Mouse (Mus musculus) cerebellum, postnatal 4 days (tissue): Measurements from ENCODE around the gene Ccdc146.
A peak's percentile ranks its signal among the peaks of the same experiment; 100 is the strongest.

Experiments
- DNase-seq, 2 experiments: peaks; one replicate each; pipeline ENCODE4 v3.0.0; 2022; ENCODE audit warnings: low spot score in 2 of 2, mixed read lengths in 1 of 2

The Ccdc146 gene

GRCm38 (mm10) chr5:21424614-21425602, at the start of gene Ccdc146, which contains the start of gene Fam185a:
Gene Ccdc146, minus strand, starts transcription at chr5:21424677.
Gene Fam185a, plus strand, starts transcription at chr5:21424958.
- DNase-seq: peak; percentile 69 to 91

GRCm38 (mm10) chr5:21468100-21468499, 43.6 kb upstream of the Ccdc146 start:
- no peak for DNase-seq

DNA sequence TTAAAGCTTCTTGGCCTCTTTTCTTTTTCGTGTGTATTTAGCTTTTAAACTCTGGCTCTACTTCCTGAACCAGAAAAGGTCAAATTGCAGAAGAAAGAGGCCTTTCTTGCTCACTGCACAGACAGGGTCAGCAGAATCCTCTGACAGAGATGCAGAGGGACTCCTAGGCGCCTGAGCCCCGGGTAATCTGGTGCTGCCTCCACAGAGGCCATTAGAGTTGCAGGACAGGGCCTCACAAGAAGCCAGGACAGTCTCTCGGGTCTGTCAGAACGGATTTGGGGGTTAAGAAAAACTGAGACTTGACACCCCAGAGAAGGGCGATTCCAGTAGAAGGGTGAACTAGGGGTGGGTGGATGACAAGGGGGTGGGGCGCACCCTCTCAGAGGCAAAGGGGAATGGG, 42.9 kb upstream of the Ccdc146 start:
- DNase-seq: no peak

DNA sequence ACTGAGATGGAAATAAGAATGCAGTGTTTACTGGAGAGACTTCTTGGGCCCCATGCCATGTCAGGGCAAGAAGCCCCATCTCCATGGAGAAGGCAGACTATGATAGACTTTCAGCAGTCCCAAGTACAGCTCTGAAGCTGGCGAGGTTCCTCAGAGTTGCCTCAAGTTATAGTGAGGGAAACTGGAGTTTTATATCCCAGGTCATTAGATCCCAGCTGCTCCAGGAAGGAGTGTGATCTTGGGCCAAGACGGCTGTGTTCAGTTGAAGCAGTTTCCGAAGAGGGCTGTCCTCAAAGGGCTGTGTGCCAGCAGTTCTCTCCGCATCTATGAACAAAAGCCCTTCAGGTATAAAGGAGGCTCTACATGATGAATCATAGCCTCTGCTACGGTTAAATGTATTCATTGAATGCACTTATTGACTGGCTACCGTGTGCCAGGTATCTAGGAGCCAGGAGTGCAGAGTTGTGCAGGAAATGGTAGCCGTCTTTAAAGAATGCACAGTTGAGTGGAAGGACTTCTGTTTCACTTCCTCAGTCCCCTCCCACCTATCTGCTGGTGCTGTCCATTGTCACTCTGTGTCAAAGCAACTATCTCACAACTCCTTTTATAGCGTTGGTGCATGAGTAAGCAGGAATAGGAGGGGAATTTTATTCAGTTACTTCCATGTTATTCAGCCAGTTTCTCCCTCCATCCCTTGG, 16.5 kb upstream of the Ccdc146 start:
- no peak for DNase-seq

DNA sequence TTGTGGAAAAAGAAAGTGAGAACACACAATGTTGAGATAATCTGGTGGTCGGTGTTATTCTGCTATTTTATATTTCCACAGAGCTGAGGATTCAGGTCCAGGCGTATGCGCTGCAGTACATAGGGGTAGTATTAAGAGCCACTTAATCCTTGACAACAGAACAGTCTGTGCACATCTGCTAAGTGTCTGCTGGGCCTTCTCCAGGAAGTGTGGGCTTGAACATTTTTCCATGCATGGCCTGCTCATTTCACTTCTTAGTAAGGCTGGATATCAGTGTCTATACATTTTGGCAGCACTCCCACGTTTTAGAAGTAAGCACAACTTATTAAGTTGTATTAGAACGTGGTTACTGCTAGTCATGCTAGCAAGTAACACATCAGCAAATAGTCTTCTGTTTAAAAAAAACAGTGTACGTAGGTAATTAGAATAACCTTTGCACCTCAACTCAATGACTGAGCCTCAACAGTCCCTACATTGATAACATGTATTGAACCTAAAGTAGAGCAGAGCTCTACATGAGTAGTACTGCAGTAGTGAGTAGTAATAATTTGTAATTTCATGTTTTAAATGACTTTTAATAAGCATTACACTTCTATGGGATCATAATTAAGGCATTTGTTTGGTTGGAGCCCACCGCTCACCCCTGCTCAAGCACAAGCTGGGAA, 15.1 kb upstream of the Ccdc146 start:
- DNase-seq: no peak

DNA sequence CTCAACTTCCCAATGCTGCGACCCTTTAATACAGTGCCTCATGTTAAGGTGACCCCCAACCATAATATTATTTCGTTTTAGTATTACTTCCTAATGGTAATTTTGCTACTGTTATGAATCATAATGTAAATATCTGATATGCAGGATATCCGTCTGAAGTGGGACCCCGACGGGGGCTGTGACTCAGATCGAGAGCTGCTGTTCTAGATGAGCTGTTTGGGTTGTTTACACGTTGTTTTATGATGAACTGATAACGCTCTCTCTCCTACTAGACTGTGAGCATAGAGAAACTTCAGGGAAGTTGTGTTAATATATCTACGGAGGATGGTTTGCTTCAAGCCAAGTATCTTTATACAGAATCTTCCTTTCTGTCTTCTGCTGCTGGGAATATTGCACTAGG, 14.0 kb upstream of the Ccdc146 start:
- no peak for DNase-seq

DNA sequence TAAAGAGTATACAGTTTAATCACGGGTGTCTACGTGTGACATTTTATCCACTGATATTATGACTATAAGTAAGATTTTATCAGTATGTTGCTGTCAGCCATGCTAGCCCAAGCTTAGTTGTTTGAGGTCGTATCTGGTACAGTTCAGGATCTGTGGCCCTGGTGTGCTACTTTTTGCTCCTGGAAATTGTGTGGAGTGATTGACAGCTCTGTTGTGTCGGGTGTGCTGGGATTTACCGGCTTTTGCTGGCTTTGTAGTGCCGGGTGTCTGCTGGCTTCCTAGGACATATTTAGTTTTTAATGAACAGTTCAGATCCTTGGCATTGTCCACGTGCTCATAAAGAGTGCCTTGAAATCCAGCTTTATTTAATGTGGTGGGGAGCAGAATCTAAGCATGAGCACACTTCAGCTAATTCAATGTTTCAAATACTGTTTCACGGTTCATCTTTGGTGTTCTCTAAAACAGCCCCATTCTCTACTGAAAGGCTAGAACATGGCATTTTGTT, 12.0 kb upstream of the Ccdc146 start:
- DNase-seq: no peak

DNA sequence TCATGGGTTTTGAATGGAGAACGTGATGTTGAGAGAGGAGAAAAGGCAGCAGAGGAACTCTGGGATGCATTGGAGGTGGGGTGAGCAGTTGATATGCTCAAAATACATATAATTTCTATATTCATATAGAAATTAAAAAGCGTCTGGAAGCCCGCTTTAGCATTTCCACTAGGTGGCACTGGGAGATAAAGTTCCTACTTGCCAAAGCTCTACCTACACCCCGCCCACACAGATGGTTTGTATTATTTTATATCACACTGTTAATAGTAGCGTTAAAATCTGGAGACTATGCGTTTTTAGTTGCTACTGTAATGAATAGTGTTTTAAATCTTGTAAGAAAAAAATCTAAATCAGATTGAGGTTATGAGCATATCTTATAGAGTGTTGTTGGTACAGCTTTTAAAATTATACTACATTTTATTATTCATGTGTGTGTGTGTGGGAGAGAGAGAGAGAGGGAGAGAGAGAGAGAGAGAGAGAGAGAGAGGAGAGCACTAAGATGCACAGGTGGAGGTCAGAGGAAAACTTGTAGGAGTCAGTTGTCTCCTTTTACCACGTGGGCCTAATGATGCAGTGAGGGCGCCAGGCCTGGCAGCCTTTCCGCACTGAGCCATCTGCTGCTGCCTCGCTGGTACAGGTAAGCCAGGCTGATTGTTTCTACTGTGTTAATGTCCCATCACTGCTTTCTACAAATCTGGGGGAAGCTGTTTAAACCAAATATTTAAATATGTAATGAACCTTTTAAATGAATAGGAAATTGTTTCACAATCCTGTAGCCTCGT, 9.9 kb upstream of the Ccdc146 start:
- peak in 1 of 2 experiments; percentile 14 for DNase-seq

DNA sequence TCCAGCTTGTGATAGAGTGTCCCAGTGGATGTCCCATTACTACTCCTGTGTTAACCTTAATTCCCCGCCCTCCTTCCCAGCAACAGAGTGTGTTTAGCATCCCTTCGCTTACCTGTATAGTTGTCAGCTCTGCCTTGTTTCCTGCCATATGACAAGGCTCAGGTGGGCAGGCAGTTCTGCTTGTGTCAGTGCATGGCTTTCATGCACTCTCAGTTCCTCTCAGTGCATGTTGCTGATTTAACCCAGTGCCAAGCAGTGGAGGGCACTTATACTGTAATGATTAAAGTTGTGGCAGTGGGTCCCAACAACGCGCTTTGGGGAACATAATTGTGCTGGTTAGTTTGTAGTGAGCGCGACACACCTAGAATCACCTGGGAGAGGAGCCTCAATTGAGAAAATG, 2.2 kb upstream of the Ccdc146 start:
- DNase-seq: no peak

- no peak for DNase-seq
These were observed 3.9 kb downstream of the Ccdc146 start for GRCm38 (mm10) chr5:21420609-21421008.

DNA sequence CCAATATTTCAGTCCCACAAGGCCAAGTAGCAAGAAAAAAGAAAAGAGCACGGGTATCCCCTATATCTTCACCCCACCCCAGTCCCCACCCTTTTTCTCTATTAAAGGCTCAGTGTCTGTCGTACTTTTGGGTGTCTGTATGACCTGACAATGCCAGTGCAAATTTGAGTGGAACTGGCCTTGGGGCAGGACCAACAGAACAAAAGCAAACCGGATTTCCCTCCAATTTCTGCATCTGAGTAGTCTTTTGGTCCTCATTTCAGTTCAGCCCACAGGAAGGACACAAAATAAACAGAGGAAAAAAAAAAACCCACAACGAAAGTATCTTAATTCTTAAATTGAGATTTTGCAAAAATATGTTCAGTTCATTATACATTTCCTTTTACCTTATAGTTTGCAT, 5.9 kb downstream of the Ccdc146 start:
- no peak for DNase-seq

DNA sequence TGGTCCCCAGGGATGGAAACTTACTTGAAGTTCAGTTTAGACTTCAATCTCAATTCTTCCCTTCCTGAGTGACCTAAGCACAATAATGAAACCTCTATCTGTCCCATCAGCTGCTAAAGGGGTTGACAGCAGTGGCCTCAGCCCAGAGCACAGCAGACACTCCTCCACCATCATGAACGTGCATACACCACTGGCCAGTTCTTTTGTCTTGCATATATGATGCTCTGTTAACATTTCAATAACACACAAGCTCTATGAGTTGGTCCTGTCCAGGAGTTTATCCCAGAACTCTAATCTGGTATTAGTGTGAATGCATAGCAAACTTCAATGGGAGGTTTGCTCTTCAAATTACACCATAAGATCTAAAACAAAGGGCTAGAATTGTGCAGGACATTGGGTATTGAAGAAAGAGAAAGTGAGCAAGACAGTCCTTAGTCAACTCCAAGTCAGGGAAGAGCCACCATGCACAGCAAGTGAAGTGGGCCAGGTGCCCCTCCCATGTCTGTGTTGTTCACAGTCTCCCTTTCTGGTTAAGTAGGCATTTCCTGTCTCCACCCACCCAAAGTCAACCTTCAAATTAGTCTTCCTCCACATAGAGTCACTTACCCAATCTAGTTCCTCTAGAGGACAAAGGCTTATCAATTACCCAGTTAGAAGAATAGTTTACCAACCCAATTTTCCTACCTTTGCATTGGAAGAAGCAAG, 10.2 kb downstream of the Ccdc146 start:
- no peak for DNase-seq

DNA sequence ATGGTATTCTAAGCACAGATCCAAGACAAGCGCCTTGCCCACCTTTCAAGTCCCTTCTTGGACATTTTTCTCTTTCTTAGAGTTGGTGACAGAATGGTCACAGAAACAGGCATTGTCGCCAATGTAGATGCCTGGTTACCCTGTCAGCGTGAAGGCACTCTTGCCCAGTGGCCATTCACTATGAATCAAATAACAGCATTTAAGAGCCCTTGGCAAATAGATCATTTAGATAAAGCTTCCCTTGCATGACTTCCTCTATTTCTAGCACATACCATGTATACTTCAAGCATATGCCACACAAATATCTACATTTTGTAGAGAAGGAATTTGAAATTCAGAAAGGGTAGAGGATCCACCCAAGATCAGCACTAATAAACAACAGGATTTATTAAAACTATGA, 11.2 kb downstream of the Ccdc146 start:
- DNase-seq: no peak

- DNase-seq: no peak
These were observed 12.4 kb downstream of the Ccdc146 start for GRCm38 (mm10) chr5:21412056-21412455.

DNA sequence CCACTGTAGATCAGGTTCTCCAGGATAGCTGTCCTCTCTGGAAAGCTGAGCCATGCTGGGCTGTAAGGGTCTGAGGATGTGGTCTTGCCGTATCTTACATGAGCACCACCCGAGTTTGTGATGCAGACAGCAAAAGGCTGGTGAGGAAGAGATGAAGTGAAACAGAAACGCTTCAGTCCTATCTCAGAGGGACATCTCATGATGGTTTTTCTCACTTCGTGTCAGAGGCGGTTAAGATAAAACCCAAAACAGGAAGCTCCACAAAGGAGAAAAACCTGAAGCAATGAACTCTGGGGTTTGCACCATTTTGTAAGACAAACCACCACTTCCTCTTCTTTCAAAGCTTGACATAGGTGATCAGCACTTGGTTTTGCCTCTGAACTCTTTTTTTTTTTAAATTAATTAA, 13.2 kb downstream of the Ccdc146 start:
- DNase-seq: no peak

DNA sequence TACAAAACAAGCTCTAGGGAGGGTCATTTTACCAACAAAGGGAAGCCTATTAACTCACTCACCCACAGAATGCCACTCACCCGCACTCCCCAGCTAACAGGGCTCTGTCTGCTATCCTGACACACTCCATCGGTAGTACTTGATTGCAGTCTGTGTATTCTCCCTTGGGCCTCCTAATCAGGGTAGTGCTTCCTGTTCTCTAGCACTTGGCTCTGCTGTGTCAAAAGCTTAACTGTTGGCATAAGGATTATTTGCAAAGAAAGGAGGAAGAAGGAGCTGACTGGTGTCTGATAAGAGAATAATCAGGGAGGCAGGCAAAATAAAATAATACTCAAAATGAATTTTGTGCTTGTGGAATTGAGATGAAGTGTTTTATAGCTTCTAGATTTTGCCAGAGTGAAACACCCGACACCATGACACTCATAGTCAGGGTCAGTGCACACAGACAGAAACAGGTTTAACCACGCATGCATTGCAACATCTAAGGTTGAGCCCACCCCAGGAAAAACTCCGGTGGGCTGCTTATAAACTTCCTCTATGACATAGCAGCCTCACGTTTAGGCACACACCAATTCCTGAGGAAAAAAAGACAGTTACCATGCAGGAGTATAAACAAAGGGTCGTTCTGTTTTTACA, 29.2 kb downstream of the Ccdc146 start:
- DNase-seq: no peak

GRCm38 (mm10) chr5:21394562-21394961, 29.9 kb downstream of the Ccdc146 start:
- DNase-seq: no peak

DNA sequence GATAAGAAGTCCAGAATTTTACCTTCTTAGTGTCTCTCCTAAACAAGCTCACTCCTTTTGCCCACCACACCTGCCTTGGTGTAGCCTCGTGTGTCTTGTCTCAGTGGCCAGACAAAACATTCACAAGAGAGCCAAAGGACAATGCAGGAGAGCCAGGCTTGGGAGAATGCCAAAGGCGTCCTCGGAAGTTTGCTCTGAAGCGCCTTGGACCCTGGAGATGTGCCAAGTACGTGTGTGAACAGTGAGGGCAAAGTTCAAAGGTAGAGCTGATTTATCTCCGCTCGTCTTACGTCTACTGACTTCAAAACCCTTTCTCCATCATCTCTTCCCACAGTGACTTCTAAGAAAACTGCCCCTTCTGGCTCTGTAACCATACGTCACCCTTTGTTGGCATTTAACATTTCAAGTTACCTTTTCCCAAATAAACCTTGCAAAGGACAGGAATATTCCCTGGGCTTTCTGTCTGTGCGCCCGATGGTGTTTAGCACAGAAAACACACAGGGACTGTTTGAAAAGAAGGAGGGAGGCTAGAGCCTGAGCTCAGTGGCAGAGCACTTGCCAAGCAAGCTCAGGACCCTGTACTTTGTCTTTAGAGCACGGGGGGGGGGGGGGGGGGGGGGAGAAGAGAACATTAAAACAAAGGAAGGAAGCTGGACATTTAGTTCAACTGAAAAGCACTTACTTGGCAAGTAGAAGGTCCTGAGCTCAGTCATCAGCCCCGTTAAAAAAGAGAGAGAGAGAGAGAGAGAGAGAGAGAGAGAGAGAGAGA, 32.7 kb downstream of the Ccdc146 start:
- no peak for DNase-seq

DNA sequence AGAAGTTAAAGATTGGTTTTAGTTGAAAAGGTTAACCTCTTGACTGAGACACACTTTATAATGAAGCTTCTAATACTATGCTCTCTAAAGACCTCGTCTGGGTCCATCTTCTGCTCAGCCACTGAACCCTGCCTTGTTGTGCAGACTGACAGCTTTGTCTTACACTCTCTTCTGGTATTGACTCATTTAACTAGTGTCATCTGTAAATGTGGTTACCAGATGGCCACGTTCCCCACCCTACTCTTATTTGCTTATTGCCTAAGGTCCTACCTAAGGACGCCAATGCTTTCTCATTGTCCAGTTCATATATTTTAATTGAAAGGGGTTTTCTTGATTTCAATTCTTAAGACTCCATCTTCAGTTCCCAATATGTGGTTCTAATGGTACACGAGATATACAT, 35.6 kb downstream of the Ccdc146 start:
- no peak for DNase-seq
